Mouse (Mus musculus) thymus, postnatal 25 days (tissue): ENCODE results near the gene Gm28168.
"Not testable (repeated sequence)": the region's sequence is repeated elsewhere in the genome, so short reads cannot be mapped to it uniquely, and the experiment has no call there.

Experiments used
- DNase-seq: peaks from one replicate; pipeline ENCODE4 v3.0.0; 2022

Gene Gm28168

GRCm38 (mm10) chr1:117927715-117928114 lies at the start of gene Gm28168:
Gene Gm28168, plus strand, starts transcription at chr1:117928015.
- DNase-seq = not testable (repeated sequence)

GRCm38 (mm10) chr1:117965639-117966038 lies 37.8 kb downstream of the Gm28168 start, which contains the start of gene Gm7145:
Gene Gm7145, plus strand, starts transcription at chr1:117965939.
- no peak for DNase-seq
